Mouse (Mus musculus): ENCODE measurements around the gene R3hdm2. TPM values are rescaled to one million over a fixed set of nuclear protein-coding genes. Genes with fewer than 3 reads are reported as not detected.

R3hdm2 gene
- polyA plus RNA-seq, 3 experiments from 2014 or later, result 11.8 to 17.6 (median 12.0) TPM

DNA sequence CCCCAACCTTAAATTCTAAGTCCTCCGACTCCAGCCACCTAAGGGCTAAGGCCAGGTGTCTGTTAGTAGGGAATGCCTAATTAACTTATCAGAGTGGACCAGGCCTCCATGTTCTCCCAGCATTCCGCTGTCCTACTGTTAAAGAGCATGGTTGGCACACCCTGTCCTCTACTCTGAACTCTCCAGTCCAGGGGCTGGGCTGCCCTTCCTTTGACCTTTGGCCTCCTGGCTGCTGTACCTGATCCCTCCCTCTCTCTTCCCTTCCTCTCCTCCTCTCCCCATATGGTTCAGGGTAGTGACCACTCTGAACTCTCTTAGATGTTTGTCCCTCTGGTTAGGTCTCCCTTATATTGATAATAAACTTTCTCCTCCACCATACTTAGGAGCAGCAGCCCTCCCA is 45.7 kb downstream of the R3hdm2 start:
- ATAC-seq, result no peak

DNA sequence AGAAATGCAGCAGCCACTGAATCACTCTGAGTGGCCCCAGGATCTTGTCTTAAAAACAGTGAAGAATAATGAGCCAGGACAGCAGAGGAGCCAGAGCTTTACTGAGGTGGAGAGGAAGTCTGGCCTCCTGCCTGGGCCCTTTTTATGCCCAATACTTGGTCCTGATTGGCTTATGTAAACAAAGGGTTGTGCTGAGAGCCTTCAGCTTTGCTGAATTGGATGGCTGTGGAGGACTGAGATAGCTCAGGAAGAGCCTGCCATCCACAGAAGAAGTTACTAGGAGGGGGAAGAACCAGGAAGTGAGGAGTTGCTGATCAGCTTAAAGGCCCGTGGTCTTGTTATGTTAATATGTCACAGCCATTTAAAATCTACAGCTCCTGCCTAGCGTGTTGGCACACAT is 46.5 kb downstream of the R3hdm2 start:
- ATAC-seq, result no peak

DNA sequence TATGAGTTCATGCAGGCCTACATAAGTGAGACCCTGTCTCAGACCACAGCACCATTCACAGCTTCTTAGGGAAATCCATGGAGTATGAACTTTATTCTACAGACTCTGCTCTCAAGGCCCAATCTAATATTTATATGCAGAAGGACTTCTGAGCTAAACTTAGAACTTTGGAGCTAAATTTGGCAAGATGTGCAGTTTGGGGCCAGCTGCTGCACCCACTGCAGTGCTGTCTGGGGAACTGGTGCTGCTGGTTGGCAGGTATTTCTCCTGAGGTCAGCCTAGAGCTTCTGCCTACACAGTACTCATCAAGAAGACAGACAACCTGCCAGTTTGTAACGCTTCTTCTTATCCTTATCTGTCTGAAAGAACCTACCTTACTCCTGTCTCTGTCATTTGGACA is 47.0 kb downstream of the R3hdm2 start:
- ATAC-seq, result no peak

DNA sequence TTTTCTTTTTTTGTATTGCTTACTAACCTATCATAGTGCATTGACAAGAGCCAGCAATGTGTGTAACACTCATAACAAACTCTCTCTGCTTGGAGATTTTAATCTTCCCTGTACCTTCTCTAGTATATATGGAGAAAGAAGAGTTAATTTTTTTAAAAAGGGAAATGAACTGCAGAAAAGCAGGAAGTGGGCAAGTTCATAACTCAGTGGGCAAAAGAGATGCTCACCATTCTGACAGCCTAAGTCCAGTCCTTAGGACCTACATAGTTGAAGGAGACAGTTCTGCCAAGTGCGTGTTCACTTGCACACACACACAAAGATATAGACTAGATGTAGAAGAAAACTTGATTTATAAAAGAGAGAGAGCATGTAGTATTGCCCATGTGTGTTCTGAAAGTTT is 47.9 kb downstream of the R3hdm2 start:
- no peak for ATAC-seq

DNA sequence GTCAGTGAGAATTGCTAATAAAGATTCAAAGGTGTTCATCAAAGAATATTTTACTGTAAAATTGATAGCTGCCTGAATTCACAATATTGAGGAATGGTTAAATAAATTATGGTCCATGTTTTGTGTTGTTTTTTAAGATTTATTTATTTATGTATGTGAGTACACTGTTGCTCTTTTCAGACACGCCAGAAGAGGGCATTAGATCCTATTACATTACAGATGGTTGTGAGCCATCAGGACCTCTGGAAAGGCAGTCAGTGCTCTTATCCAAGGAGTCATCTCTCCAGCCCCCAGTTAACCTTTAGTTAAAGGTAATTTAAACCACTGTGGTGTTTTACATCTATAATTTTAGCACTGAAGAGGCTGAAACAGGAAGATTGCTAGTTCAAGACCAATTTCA is 49.4 kb downstream of the R3hdm2 start:
- ATAC-seq, result no peak

DNA sequence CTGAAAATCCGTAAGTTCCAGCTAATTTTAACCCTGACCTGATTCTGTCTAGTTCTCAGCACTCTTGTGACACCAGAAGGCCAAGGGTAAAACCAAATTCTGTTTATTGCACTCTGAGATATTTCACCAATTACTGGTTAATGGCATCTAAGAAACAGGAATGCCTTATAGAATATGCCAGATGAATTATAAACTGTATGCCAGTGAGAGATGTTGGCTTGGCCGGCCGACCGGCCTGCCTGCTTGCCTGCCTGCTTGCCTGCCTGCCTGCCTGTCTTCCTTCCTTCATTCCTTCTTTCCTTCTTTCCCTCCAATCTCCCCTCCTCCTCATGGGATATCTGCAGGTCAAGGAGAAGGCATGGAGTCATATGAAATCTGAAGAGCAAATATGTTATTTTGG is 52.3 kb downstream of the R3hdm2 start:
- ATAC-seq, result no peak

DNA sequence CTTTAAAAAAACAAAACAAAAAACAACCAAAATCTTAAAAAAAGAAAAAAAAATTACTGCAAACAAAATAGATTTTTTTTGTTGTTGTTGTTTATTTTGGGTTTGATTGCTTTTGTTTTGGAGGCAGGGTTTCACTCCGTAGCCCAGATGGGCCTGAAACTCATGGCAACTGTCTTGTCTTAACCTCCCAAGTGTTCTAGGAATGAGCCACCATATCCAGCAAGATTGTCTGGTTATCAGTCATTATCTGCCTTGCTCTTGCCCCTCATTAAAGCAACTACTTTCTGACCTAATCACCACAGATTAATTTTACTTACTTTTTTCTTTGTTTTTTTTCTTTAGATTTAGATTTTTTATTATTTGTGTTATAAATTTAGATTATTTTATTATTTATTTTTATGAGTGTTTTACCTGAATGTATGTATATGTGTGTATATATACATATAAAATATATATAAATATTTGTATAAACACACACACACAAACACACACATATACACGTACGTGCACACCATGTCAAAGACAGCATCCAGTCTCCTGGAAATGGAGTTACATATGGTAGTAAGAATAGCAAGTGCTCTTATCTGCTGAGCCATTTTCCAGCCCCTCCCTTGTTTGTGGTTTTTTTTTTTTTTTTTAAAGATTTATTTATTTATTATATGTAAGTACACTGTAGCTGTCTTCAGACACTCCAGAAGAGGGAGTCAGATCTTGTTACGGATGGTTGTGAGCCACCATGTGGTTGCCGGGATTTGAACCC is 57.4 kb downstream of the R3hdm2 start:
- ATAC-seq, result no peak

DNA sequence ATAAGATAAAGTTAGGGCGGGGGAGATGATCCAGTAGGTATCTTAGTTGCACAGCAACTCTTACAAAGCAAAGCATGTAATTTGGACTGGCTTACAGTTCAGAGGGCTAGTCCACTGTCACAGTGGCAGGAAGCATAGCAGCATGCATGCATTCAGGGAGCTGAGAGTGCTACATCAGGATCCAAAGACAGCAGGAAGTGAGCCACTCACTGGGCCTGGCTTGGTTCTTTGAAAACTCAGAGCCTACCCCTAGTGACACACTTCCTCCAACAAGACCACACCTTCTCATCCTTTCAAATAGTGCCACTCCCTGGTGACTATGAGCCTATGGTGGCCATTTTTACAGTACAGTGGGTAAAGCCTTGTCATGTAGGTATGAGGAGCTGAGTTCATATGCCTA is 73.6 kb downstream of the R3hdm2 start:
- ATAC-seq, result no peak

DNA sequence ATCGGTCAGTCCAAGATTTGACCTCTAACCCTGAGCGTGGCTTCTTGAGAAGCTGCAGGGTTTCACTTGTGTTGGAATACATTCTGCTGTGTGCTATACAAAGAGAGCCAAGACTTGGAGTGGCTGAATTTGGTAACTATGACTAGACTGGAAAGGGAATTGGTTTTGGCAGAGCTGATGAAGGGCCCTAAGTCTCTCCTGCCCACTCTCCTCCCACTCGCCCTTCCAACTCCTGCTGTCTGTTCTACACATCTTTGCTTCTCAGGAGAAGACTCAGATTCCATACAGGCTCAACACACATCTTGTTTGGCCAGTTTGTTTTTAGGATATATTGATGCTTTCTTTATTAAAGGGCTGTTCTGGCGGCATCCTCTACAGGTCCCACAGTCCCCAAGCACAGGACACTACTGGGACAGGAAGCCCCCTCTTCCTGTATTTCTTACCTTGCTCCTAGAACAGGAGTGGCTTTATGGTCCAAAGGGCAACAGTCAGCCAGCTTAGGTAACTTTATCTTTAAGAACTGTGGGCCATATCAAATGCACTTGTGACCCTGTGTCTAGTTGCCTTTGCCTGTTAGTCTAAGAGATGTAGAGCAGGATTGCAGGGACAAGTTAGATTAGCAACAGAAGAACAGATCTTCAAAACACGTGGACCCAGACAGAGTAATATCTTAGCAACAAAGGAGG is 82.4 kb downstream of the R3hdm2 start:
- no peak for ATAC-seq

DNA sequence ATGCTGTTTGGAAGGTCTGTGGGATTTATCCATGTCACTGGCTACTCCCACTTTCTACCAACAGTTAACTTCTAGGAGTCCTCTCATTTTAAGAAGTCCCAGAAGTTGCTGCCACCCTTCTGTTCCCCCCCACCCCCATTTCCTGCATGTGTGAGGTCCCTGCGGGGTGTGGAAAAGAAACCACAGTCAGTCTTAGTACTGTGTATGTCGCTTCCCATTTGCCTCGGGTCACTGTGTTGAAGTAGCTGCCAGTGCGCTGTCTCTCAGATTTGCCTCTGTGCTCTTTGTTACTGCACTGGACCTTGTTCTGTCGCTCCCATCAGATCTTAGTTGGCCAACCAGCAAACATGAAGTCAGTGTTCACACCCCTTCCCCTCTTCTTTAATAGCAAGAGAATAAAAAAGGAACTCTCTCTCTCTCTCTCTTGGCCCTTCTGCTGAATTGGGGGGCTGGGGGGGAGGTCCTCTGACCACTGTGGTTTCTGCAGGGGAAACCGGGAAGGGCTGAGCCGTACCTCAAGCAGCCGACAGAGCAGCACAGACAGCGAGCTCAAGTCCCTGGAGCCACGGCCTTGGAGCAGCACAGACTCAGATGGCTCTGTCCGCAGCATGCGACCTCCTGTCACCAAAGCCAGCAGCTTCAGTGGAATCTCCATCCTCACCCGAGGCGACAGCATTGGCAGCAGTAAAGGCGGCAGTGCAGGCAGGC is 91.3 kb downstream of the R3hdm2 start:
- peak; percentile 41 for ATAC-seq

DNA sequence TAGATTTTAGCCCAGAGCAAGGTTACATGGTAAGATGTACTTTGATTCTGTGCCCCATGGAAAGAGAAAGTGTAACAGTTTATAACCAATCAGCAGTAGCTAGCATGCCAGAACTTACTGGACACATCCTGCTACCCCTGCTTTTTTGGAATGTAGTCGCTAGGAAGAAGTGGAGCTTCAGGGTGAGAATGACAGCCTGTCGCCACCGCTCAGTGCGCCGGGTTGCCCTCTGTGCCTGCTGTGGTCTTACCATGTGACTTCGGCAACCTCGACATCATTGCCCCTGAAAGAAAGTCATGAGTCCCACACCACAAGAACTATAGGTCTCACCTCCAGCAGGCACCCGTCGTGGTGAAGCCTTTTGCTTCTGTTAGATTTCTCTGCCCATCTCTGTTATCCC is 92.6 kb downstream of the R3hdm2 start:
- no peak for ATAC-seq

DNA sequence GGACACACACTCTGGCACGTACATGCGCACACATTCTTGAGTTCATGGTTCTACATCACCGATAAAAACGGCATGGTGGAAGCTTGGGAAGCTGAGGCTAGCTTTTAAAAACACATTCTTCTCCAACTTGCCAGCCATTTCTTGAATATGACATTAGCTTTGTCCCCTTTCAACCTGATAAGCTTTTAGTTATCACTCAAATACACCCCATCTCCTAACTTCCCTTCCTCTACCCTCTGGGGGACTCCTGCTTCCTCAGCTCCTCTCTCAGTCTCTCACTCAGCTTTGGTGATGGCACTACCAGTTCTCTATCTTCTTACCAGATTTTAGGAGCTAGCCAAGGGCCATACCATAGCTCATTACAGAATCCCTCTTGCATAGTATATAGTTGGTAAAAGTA is 95.0 kb downstream of the R3hdm2 start:
- no peak for ATAC-seq

DNA sequence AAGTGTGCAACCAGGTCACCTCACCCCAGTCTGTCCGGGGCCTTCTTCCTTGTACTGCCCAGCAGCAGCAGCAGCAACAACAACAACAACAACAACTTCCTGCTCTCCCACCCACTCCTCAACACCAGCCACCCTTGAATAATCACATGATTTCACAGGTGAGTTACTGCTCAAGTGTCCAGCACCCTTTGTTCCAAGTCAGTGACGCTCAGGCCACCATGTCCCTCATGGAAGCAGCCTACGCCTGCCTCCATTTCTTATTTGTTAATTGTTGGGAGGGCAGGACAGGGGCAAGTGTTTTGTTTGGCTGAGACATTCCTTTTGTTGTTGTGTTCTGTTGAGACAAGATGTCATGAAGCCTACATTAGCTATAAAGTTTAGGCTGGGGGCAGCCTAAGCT is 96.4 kb downstream of the R3hdm2 start:
- no peak for ATAC-seq

DNA sequence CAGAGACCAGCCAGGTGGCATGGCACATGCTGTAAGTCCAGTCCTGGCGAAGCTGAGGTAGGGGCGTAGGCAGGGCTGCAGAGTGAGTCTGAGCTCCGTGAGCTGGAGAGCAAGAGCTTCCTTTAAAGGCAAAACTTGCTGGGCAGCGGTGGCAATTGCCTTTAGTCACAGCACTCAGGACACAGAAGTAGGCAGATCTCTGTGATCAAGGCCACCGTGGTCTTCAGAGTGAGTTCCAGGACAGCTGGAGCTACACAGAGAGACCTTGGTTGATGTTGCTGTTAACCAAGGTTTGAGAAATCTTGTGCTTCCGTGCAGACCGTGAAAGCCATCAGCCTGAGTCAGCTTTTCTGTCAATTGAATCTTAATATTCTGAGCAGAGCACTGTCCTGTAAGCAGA is 97.2 kb downstream of the R3hdm2 start:
- ATAC-seq, result no peak

DNA sequence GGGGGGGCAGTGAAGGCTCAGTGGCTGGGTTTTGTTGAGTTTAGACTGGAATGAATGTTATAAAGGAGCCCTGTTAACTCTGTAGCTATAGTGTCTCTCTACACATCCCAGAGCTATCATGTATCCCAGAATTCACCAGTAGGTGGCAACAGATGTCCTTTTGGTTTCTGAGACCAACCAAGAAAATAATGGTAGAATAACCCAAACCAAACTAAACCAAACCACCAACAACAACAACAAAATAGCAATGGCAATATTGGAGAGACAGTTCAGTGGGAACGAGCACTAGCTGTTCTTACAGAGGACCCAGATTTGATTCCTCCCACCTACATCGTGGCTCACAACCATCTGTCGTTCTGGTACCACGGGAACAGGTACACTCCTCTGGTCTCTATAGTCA is 99.0 kb downstream of the R3hdm2 start:
- ATAC-seq, result no peak

DNA sequence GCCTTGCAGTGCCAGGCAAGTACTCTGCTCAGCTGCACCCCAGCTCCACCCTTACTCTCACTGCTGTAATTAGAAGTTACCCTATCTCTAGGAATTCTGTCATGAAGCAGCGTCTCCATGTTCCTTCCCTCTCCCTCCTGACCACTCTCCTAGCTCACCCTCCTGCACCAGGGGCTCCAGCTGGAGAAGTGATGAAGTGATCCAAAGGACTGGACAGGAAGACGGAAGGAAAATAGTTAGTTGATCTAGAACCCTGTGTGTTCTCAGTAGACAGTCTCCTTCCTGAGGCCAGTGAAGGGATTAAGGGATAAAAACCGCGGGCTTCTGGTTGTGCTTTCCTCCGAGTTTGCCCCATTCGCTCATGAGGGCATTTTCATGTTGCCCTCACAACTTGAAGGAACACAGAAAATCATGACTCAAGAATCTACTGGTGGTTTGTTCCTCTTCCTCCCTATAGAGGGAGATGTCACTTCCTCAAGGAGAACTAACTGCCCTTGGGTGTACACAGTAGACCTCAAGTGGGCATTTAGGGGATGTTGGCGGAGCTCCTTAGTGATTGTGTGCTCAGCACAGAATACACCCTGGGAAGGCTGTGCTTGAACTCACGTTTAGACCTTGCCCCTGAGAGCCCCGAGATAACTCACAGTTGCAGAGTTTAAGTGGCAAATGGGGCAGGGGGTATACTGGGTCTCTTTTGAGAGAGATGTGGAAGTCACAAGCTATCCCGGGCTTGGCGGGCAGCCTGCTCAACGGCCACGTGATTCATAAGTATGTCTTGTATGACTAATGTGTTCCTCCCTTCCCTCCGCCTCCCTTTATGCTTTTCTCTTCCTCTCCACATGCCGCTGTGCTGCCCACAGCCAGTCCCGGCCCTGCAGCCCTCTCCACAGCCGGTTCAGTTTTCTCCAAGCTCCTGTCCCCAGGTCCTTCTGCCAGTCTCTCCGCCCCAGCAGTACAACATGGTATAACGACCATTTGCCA is 101.0 kb downstream of the R3hdm2 start:
- ATAC-seq, result no peak

DNA sequence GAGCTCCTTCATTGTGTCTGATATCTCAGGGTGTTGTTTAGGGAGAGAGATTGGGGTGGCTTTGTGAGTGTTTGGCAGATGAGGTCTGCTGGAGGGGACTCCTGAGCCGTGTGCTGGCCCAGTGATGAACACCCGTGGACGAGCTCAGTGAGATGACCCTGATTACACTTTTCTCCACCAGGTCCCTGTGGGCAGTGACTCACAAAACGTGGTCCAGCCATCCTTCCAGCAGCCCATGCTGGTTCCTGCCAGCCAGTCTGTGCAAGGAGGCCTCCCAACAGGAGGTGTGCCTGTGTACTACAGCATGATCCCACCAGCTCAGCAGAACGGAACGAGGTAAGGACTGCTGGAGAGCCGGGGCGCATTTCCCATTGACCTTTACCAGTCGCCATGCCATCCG is 105.1 kb downstream of the R3hdm2 start:
- no peak for ATAC-seq

DNA sequence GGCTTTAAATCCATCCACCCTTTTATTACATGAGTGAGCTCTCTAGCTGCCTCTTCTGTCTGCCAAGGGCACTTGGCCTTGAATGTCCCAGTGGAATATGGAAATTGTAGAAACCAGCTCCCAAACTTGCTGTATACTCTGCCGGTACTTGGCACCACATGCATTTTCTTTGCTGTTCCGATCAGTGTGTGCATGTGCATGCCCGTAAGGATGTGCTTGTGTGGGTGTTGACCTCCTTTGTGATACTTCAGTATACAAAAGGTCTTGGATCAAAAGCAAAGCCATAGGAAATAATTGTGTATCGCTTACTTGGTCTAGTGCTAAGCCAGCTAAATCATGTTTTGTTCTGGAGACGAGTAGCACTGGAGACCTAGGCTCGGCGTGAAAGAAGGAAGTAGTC is 108.7 kb downstream of the R3hdm2 start:
- ATAC-seq, result no peak

DNA sequence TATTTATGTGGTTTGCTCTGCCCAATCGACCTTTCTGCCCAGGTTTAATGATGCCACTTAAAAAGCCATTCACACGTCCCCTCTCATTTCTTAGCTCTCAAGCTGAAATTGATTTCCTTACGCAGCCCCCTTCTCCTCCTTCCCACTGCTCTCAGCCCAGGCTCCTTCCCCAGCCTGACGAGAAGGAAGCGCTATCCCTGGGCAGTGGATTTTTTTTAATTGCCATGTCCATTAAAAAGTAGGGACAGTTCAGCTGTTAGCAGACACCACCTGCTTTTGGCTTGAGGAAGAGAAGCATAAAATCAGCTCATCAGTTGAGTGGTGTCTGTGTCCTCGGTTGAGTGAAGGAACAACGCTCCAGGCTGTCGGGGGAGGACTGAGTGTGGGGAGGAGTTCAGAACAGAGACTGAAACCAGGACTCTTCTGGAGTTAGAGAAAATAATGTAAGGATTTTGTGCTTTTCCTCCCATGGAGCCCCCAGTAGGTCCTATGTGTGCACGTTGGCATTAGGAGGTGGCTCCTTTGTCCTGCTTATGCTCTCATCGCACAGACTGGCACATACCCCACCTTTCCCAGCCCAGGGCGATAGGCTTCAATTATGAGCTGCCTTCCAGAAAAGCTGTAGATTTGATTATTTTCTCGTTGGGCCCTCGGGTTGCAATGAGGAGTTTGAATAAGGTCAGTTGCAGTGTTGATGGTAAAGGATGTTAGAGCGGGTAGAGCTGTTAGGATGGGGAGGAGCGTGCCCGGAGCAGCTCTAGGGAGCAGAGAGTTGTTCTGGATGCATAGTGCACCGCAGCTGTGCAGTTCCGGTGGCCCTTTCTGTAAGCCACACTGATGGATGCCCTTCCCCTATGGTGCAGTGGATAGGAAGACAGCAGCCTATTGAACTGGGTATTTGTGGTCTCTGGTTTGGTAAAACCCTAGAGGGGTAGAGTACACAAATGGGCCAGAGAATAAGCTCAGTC is 110.3 kb downstream of the R3hdm2 start:
- ATAC-seq, result no peak

DNA sequence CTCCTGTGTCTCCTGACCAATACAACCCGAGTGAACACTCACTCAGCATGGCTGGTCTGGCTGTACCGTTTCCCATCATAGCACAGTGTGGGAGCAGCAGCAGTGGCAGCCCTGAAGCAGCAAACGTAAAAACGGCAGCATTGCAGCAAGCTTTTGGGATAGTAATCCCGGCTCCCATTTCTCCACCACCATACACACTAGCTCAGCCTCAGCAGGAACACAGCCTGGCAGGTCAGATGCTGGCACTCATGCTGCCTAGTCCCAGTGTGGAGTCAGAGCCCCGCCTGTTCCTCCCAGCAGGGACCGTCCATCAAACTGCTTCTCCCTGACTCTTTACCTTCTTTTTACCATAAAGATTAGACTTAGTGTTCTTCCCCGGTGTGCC is 111.0 kb downstream of the R3hdm2 start:
- no peak for ATAC-seq

DNA sequence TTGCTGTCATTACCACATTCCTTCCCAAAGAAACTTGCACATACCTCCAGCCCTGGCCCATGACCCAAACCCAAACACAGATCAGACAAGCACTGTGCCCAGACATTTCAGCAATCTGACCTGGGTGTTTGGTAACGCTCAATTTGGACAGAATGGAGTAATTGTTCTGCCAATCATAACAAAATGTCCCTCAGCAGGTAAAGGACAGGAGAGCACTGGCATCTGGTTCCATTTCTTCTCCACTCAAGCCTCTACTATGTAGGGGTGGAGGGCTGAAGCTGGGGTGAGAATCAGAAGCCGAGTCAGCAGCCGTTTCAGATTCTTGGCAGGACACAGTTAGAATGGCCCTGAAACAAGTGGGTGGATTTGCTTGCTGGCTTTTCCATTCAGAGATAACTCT is 112.0 kb downstream of the R3hdm2 start:
- no peak for ATAC-seq

DNA sequence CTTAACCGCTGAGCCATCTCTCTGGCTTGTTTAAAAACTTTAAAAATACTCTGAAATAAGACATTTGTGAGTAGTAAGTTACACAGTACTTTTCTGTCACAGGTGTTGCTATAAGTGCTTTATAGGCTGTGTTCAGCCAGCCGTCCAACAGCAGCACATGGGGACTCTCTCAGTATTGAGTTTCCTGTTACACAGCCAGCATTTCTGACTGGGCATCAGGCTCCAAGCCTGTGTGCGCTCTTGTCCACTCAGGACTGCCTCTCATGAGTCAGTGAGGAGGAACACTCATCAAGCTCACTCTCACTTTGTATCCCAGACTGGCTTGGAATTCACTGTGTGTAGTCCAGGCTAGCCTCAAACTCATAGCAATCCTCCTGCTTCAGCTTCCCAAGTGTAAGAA is 116.0 kb downstream of the R3hdm2 start:
- no peak for ATAC-seq

Data from inflammation-experienced regulatory T-cells, adult 6 months (primary cell).